Mouse (Mus musculus) adipocyte (in vitro differentiated cells): ENCODE results near the gene Sema6b.

Experiments
- DNase-seq: peaks from one replicate; pipeline ENCODE4 v3.0.0-alpha.2; 2016; ENCODE audit warnings: low spot score

Sema6b gene

GRCm38 (mm10) chr17:56139858-56140595, at the start of gene Sema6b:
Gene Sema6b, minus strand, starts transcription at chr17:56140343.
- no peak for DNase-seq

- DNase-seq = peak; percentile 72
Observed at GRCm38 (mm10) chr17:56185281-56186141, 45.4 kb upstream of the Sema6b start.

GRCm38 (mm10) chr17:56183658-56184103, 43.5 kb upstream of the Sema6b start, which contains the start of gene Mydgf:
Gene Mydgf, minus strand, starts transcription at chr17:56183920.
- peak; percentile 96 for DNase-seq

- DNase-seq = no peak
Observed at GRCm38 (mm10) chr17:56182975-56183657, 43.0 kb upstream of the Sema6b start.

GRCm38 (mm10) chr17:56175416-56175815, 35.3 kb upstream of the Sema6b start:
- DNase-seq = no peak

GRCm38 (mm10) chr17:56173401-56174046, 33.4 kb upstream of the Sema6b start:
- no peak for DNase-seq

GRCm38 (mm10) chr17:56171881-56172280, 31.7 kb upstream of the Sema6b start:
- no peak for DNase-seq

DNA sequence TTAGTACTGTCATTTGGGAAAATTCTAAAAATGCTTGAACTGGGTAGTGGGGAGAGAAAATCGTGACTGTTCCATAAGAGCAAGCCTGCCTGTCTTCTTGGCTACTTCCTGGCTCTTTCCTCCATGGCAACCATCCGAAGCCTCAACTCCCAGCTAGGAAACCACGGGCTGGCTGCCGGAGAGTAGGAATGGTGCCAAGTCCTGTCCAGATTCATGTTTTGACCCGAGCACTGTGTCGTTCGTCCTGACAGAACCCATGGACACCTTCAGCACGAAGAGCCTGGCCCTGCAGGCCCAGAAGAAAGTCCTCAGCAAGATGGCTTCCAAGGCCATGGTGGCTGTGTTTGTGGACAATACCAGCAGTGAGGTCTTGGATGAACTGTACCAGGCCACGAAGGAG, 31.3 kb upstream of the Sema6b start:
- DNase-seq = no peak

- DNase-seq = no peak
Observed at GRCm38 (mm10) chr17:56170636-56171035, 30.5 kb upstream of the Sema6b start.

DNA sequence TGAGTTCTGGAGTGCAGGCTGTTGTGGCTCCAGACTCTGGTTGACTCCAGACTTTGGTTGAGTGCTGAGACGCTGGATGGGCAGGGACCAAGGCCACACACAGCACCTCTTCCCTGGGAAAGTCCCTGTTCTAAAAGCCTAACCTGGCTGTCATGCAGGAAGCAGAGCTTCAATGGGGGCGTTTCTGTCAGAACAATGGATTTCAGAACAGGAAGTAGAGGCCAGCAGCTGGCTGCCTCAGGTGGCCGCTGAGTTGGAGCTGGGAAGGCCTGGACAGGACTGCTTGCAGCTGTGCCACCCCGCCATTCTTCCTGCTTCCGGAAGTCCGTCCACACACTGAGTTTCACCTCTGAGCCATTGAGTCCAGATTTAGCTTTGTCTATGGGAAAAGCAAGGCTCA, 29.7 kb upstream of the Sema6b start:
- no peak for DNase-seq

- no peak for DNase-seq
Observed at GRCm38 (mm10) chr17:56165671-56166070, 25.5 kb upstream of the Sema6b start.

GRCm38 (mm10) chr17:56164510-56164909, 24.4 kb upstream of the Sema6b start:
- DNase-seq = no peak

GRCm38 (mm10) chr17:56163523-56164102, 23.5 kb upstream of the Sema6b start:
- no peak for DNase-seq

- DNase-seq = peak; percentile 92
Observed at GRCm38 (mm10) chr17:56162231-56162774, 22.2 kb upstream of the Sema6b start, which contains the start of gene Tnfaip8l1. Gene Tnfaip8l1, plus strand, starts transcription at chr17:56162477.

DNA sequence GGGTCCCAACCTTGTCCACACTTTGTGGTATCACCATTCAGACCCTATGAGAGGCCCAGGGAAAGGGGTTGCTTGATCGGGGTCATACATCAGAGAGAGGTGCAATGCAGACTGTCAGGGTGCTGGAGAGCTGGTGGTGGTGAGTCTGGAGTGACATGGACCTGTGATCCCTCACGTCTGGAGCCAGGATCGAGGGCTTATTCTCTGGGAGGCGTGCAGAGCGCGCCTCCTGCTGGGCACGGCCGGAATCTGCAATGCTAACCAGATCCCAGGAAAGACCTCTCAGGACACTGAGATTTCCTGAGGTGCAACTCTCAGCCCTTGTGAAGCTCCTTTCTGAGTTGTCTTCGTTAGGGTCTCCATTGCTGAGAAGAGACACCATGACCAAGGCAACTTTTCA, 19.6 kb upstream of the Sema6b start:
- DNase-seq = peak; percentile 71

GRCm38 (mm10) chr17:56153643-56154042, 13.5 kb upstream of the Sema6b start:
- peak; percentile 92 for DNase-seq

GRCm38 (mm10) chr17:56149897-56150296, 9.8 kb upstream of the Sema6b start:
- DNase-seq = no peak

DNA sequence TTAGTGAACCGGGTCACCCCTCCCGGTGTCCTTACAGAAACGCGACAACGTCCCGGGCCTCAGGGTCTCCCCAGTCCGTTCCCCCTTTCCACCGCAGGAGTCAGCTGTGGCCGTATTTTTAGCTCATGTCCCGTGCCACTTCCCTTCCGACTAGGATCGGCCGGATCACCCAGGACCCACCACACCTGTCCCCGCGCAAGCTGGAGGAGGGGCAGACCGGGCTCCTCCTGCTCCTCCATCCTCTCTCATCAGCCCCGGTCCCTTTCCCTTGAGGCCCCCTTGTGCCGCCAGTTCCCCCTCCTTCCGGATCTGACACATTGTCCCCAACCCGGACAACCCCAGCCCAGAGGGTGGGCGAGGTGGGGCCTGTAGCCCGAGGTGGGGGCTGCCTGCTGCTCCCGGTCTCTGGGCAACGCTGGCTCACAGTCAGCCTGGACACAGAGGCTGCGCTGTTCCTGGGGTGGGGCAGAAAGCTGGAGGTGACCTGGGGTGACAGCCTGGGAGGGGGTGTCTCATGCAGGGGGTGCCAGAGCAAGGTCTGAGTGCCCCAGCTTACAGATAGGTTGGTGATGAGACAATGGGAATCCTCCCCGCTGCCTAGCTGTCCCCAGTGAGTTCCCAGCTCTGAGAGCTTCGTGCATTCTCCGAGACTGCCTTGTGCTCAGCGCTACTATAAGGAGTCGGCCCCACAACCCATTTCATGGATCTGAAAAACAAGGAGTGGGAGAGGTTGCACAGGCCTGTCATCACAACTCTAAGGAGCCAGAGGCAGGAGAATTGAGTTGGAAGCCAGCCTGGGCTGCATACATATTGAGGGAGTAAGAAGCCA, 8.9 kb upstream of the Sema6b start:
- no peak for DNase-seq

DNA sequence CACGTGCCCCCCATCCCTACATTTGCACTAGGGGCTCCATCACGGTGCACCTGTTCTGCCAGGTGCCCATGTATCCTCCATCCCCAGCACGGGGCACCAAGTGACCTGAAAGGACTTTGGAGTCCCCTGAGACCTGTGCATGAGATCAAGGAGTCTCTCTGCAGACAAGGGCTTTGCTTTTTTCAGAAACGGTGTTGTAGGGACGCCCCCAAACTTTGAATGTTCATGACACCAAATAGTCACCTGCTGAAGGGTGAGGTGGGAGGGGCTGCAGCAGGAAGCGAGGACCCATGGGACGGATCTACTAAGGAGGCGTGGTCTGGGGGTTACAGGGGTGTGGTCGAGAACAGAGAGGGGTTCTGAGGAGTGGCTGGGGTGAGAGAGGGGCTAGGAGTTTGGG, 8.1 kb upstream of the Sema6b start:
- no peak for DNase-seq

DNA sequence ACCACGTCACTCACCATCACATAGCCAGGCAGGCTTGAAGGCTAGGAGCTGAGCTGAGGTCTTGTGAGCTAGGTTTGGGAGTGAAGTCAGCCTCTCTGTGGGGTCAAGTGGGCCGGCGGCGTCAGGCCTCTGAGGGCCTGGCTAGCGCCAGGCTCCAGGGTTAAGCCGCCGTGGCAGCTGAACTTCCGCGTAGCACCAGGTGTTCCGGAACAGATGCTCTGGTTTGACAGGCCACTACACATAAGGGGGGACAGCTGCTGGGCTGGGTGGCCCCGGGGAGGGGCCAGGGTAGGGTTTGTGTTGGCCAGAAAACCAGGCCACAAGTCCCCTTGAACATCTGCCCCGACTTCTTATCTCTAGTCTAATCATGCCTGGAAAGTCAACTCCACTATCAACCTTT, 7.3 kb upstream of the Sema6b start:
- DNase-seq = no peak
